Mouse (Mus musculus) G1E (cell line): ENCODE measurements around the gene Topors. TPM values are rescaled to one million over a fixed set of nuclear protein-coding genes. Genes with fewer than 3 reads are reported as not detected.

Source experiments
- ATAC-seq: 2 replicates; pipeline ENCODE4 v1.8.0; 2016; ENCODE audit warnings: mild to moderate bottlenecking; ENCODE audit not compliant: insufficient number of reproducible peaks, poor library complexity, low FRiP score, severe bottlenecking; ENCODE audit errors: extremely low read depth
- DNase-seq: peaks from one replicate; pipeline ENCODE4 v3.0.0; 2012; ENCODE audit warnings: low spot score
- H3K27me3 ChIP-seq: 2 replicates; pipeline ENCODE4 v1.6.1; 2012; ENCODE audit warnings: mild to moderate bottlenecking, low read length, inconsistent platforms; ENCODE audit not compliant: insufficient read depth
- H3K36me3 ChIP-seq: replicated peaks from 2 replicates; pipeline ENCODE3; 2012; ENCODE audit warnings: mild to moderate bottlenecking, inconsistent platforms
- H3K4me1 ChIP-seq: 2 replicates; pipeline ENCODE4 v1.6.1; 2012; ENCODE audit warnings: low read depth, low read length, inconsistent platforms, mixed read lengths; ENCODE audit not compliant: insufficient read depth
- H3K4me3 ChIP-seq: 2 replicates; pipeline ENCODE4 v1.5.1; 2012; ENCODE audit warnings: low read depth, mild to moderate bottlenecking, inconsistent platforms, low read length, moderate library complexity, mixed read lengths
- H3K9me3 ChIP-seq: replicated peaks from 2 replicates; pipeline ENCODE4 v1.6.1; 2012; ENCODE audit warnings: inconsistent platforms
- CTCF ChIP-seq: IDR thresholded peaks from 2 replicates; pipeline ENCODE4 v1.5.1; 2012; ENCODE audit warnings: low read depth, low read length, inconsistent platforms, mixed read lengths
- GATA1 ChIP-seq: IDR thresholded peaks from 2 replicates; pipeline ENCODE4 v1.6.1; 2012; ENCODE audit warnings: borderline replicate concordance, low read length, inconsistent platforms, mixed read lengths
- GATA2 ChIP-seq: IDR thresholded peaks from 2 replicates; pipeline ENCODE4 v1.6.1; 2012; ENCODE audit warnings: low read depth, low read length, inconsistent platforms, borderline replicate concordance
- POLR2AphosphoS5 ChIP-seq: IDR thresholded peaks from 2 replicates; pipeline ENCODE4 v1.6.1; 2012; ENCODE audit warnings: low read depth, low read length, inconsistent platforms; ENCODE audit not compliant: insufficient replicate concordance
- TAL1 ChIP-seq: conservative IDR thresholded peaks from 2 replicates; pipeline ENCODE4 v1.6.1; 2012; ENCODE audit warnings: low read depth, low read length, inconsistent platforms, mixed read lengths
- polyA plus RNA-seq: library from polyadenylated mRNA; stranded (reverse); fragments of >175 nt; gene quantifications from 2 replicates; pipeline ENCODE4 v1.2.3, GENCODE M21; 2012
- total RNA-seq, 2 experiments: library from RNA; stranded (forward) in 1 of 2; stranded (reverse) in 1 of 2; fragments of 200-1000 nt in 1 of 2; fragments of >200 nt in 1 of 2; fragmentation: Nextera tagmentation in 1 of 2; gene quantifications; 2 replicates each; pipeline ENCODE4 v1.2.3; 2014 to 2017

Gene Topors
- total and polyA plus RNA-seq, 3 experiments: 9.9 to 59.3 (median 40.4) TPM

- no peak for DNase-seq
- H3K9me3 ChIP-seq: no peaks in the 10 kb centered on the region
- no peak for TF ChIP-seq POLR2AphosphoS5
- no peak for TF ChIP-seq GATA1
- TF ChIP-seq TAL1: no peak
- no peak for TF ChIP-seq GATA2
- no peak for TF ChIP-seq CTCF
- no peaks in the 10 kb centered on the region for H3K36me3 ChIP-seq
- H3K4me3 ChIP-seq: no peak overlapping the region
- no peak for ATAC-seq
- no peaks in the 10 kb centered on the region for H3K4me1 ChIP-seq
- peaks cover 4% of the 10 kb centered on the region; the same call in 1 of the 2 replicates for H3K27me3 ChIP-seq
Observed at GRCm38 (mm10) chr4:40227886-40228285, 41.8 kb downstream of the Topors start.

GRCm38 (mm10) chr4:40227131-40227530 is 42.5 kb downstream of the Topors start:
- ATAC-seq (no peak), DNase-seq (no peak)
- no peaks in the 10 kb centered on the region for H3K4me1 ChIP-seq
- TF ChIP-seq TAL1: no peak
- no peak for TF ChIP-seq GATA1
- TF ChIP-seq GATA2: no peak
- TF ChIP-seq POLR2AphosphoS5: no peak
- no peak for TF ChIP-seq CTCF
- H3K36me3 ChIP-seq: no peaks in the 10 kb centered on the region
- no peak overlapping the region for H3K4me3 ChIP-seq
- peaks cover 4% of the 10 kb centered on the region; the same call in 1 of the 2 replicates for H3K27me3 ChIP-seq
- no peaks in the 10 kb centered on the region for H3K9me3 ChIP-seq

GRCm38 (mm10) chr4:40226095-40226494 is 43.6 kb downstream of the Topors start:
- no peaks in the 10 kb centered on the region for H3K9me3 ChIP-seq
- no peaks in the 10 kb centered on the region for H3K36me3 ChIP-seq
- no peaks in the 10 kb centered on the region for H3K4me1 ChIP-seq
- peaks cover 9% of the 10 kb centered on the region; the same call in 1 of the 2 replicates for H3K27me3 ChIP-seq
- no peak for ATAC-seq
- DNase-seq: no peak
- no peak overlapping the region for H3K4me3 ChIP-seq
- no peak for TF ChIP-seq TAL1
- no peak for TF ChIP-seq GATA1
- no peak for TF ChIP-seq POLR2AphosphoS5
- TF ChIP-seq GATA2: no peak
- TF ChIP-seq CTCF: no peak

DNA sequence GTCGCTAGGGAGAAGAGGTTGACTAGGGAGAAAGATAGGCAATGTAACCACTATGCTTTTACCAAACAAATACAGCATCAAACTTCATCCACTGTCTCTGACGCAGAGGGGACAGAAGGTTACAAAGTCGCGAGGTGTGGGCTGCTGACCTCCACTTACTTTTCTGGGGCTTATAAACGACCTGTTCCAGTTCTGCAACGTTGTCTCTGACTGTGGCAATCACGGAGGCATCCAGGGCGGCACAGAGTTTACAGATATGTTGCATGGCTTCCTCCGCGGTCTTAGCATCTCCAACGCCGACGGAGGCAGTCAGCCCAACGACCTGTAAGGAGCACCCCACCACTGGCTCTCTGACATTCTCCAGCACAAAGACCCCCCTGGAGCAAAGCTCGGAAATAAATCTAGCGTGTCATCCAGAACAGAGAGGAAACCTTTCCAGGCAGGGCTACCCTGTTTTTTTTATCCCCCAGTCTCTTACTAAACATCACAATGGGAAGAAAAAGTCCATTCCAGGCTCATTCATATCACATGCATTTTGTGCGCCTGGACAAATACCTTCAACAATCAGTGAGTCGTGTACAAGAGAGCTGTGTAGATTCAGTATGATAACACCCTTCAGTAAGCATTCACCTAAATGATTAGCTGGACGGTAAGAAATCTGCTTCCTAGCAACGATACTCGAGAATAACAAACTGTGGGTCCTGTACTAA is 47.6 kb downstream of the Topors start:
- peaks cover 12% of the 10 kb centered on the region for H3K4me1 ChIP-seq
- no peak overlapping the region for H3K4me3 ChIP-seq
- DNase-seq: no peak
- TF ChIP-seq POLR2AphosphoS5 (no peak), CTCF (no peak), GATA1 (no peak), GATA2 (no peak), TAL1 (no peak)
- H3K36me3 ChIP-seq: no peaks in the 10 kb centered on the region
- no peak for ATAC-seq
- H3K9me3 ChIP-seq: no peaks in the 10 kb centered on the region
- H3K27me3 ChIP-seq: peaks cover 11% of the 10 kb centered on the region

- no peaks in the 10 kb centered on the region for H3K36me3 ChIP-seq
- no peaks in the 10 kb centered on the region for H3K9me3 ChIP-seq
- DNase-seq (no peak), ATAC-seq (no peak)
- no peak overlapping the region for H3K4me3 ChIP-seq
- TF ChIP-seq GATA2 (no peak), TAL1 (no peak), POLR2AphosphoS5 (no peak), GATA1 (no peak), CTCF (no peak)
- H3K4me1 ChIP-seq: peaks cover 12% of the 10 kb centered on the region
- peaks cover 12% of the 10 kb centered on the region for H3K27me3 ChIP-seq
Observed at GRCm38 (mm10) chr4:40221004-40221760, 48.5 kb downstream of the Topors start.

DNA sequence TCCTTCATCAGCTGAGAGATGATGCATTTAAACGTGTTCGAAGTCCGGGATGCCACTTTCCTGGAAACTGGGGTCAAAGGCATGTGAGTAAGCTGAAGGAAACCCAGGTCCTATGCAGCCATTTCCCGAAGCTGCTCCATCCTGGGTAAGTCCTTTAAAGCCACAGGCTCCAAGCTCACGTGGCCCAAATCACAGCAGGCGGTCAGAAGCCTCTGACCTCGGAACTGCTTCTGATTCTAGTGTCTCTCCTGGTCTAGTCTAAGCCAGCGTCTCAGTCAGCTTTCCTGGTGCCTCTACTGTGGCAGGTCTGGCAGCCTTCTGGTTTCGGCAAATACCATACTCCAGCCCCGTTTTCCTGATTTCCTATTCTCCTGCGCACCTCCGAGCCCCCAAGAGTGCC is 49.2 kb downstream of the Topors start:
- TF ChIP-seq CTCF: no peak
- TF ChIP-seq GATA1: no peak
- no peak for TF ChIP-seq TAL1
- TF ChIP-seq GATA2: no peak
- no peak for TF ChIP-seq POLR2AphosphoS5
- no peaks in the 10 kb centered on the region for H3K9me3 ChIP-seq
- no peaks in the 10 kb centered on the region for H3K36me3 ChIP-seq
- DNase-seq: no peak
- no peak for ATAC-seq
- H3K4me3 ChIP-seq: no peak overlapping the region
- H3K4me1 ChIP-seq: peaks cover 12% of the 10 kb centered on the region
- H3K27me3 ChIP-seq: peaks cover 14% of the 10 kb centered on the region
